Mouse (Mus musculus): ENCODE measurements around the gene Hddc3. TPM values are rescaled to one million over a fixed set of nuclear protein-coding genes. Genes with fewer than 3 reads are reported as not detected.

The Hddc3 gene
- polyA plus RNA-seq, 1 experiment, result 57.7 TPM

GRCm38 (mm10) chr7:80339371-80339770 is 3.5 kb upstream of the Hddc3 start:
- no peaks in the 10 kb centered on the region for H3K27me3 ChIP-seq (ENCODE audit: control insufficient read depth, insufficient read depth, low read length)
- peak overlapping the region; percentile 72 for H3K4me3 ChIP-seq (replicated peaks; ENCODE audit: insufficient read depth, low read depth, low read length)
- no peak for TF ChIP-seq POLR2A (IDR thresholded peaks at IDR 0.05; ENCODE audit: borderline replicate concordance, insufficient read depth, low read length)
- TF ChIP-seq CTCF (IDR thresholded peaks at IDR 0.05; ENCODE audit: borderline replicate concordance, insufficient read depth, low read depth, low read length), result no peak
- peak overlapping the region; percentile 74 for H3K27ac ChIP-seq (ENCODE audit: insufficient read depth, low read length)
- H3K4me1 ChIP-seq (ENCODE audit: control insufficient read depth, insufficient read depth, low read length), result peaks cover 28% of the 10 kb centered on the region
- peak; percentile 58 to 72 for DNase-seq
- WGBS, result 3% methylated on average over 17 of the region's 17 CpGs

- DNase-seq, result peak; percentile 99
- Histone ChIP-seq H3K4me1 (ENCODE audit: control insufficient read depth, insufficient read depth, low read length) (peaks cover 25% of the 10 kb centered on the region), H3K4me3 (replicated peaks; ENCODE audit: insufficient read depth, low read depth, low read length) (peak overlapping the region; percentile 82), H3K27me3 (ENCODE audit: control insufficient read depth, insufficient read depth, low read length) (no peaks in the 10 kb centered on the region), H3K27ac (ENCODE audit: insufficient read depth, low read length) (peak overlapping the region; percentile 74)
- TF ChIP-seq CTCF (IDR thresholded peaks at IDR 0.05; ENCODE audit: borderline replicate concordance, insufficient read depth, low read depth, low read length), result peak; percentile 62
- TF ChIP-seq POLR2A (IDR thresholded peaks at IDR 0.05; ENCODE audit: borderline replicate concordance, insufficient read depth, low read length), result peak; percentile 91
- WGBS, result under 1% methylated on average over 45 of the region's 45 CpGs
Observed at GRCm38 (mm10) chr7:80339793-80340628, 2.9 kb upstream of the Hddc3 start.

GRCm38 (mm10) chr7:80340793-80341192 is 2.1 kb upstream of the Hddc3 start, which contains the start of gene Unc45a:
TSS of gene Unc45a (minus strand) at chr7:80341005.
- H3K27me3 ChIP-seq (ENCODE audit: control insufficient read depth, insufficient read depth, low read length), result no peaks in the 10 kb centered on the region
- peak within 1 kb of the TSS; percentile 82 for H3K4me3 ChIP-seq (replicated peaks; ENCODE audit: insufficient read depth, low read depth, low read length)
- WGBS, result 3% methylated on average over 11 of the region's 11 CpGs
- TF ChIP-seq POLR2A (IDR thresholded peaks at IDR 0.05; ENCODE audit: borderline replicate concordance, insufficient read depth, low read length) (no peak), CTCF (IDR thresholded peaks at IDR 0.05; ENCODE audit: borderline replicate concordance, insufficient read depth, low read depth, low read length) (peak; percentile 56)
- peak within 1 kb of the TSS; percentile 74 for H3K27ac ChIP-seq (ENCODE audit: insufficient read depth, low read length)
- H3K4me1 ChIP-seq (ENCODE audit: control insufficient read depth, insufficient read depth, low read length), result peaks cover 21% of the 10 kb centered on the region
- peak; percentile 73 to 77 for DNase-seq

- WGBS, result 67% methylated on average over 7 of the region's 7 CpGs
- no peak for DNase-seq
- TF ChIP-seq CTCF (IDR thresholded peaks at IDR 0.05; ENCODE audit: borderline replicate concordance, insufficient read depth, low read depth, low read length) (no peak), POLR2A (IDR thresholded peaks at IDR 0.05; ENCODE audit: borderline replicate concordance, insufficient read depth, low read length) (no peak)
- Histone ChIP-seq H3K27me3 (ENCODE audit: control insufficient read depth, insufficient read depth, low read length) (no peaks in the 10 kb centered on the region), H3K27ac (ENCODE audit: insufficient read depth, low read length) (no peak overlapping the region), H3K4me3 (replicated peaks; ENCODE audit: insufficient read depth, low read depth, low read length) (no peak overlapping the region), H3K4me1 (ENCODE audit: control insufficient read depth, insufficient read depth, low read length) (peaks cover 13% of the 10 kb centered on the region)
Observed at GRCm38 (mm10) chr7:80341793-80342192, 1.1 kb upstream of the Hddc3 start.

- Histone ChIP-seq H3K4me3 (replicated peaks; ENCODE audit: insufficient read depth, low read depth, low read length) (peak overlapping the region; percentile 68), H3K27ac (ENCODE audit: insufficient read depth, low read length) (peak overlapping the region; percentile 78), H3K27me3 (ENCODE audit: control insufficient read depth, insufficient read depth, low read length) (no peaks in the 10 kb centered on the region), H3K4me1 (ENCODE audit: control insufficient read depth, insufficient read depth, low read length) (peaks cover 9% of the 10 kb centered on the region)
- TF ChIP-seq CTCF (IDR thresholded peaks at IDR 0.05; ENCODE audit: borderline replicate concordance, insufficient read depth, low read depth, low read length), result no peak
- TF ChIP-seq POLR2A (IDR thresholded peaks at IDR 0.05; ENCODE audit: borderline replicate concordance, insufficient read depth, low read length), result no peak
- DNase-seq, result no peak
- 26% methylated on average over 19 of the region's 19 CpGs for WGBS
Observed at GRCm38 (mm10) chr7:80343270-80344018, 540 bp downstream of the Hddc3 start.

GRCm38 (mm10) chr7:80346173-80346572 is 3.3 kb downstream of the Hddc3 start:
- H3K27me3 ChIP-seq (ENCODE audit: control insufficient read depth, insufficient read depth, low read length), result no peaks in the 10 kb centered on the region
- TF ChIP-seq CTCF (IDR thresholded peaks at IDR 0.05; ENCODE audit: borderline replicate concordance, insufficient read depth, low read depth, low read length), result no peak
- TF ChIP-seq POLR2A (IDR thresholded peaks at IDR 0.05; ENCODE audit: borderline replicate concordance, insufficient read depth, low read length), result no peak
- 84% methylated on average over 9 of the region's 9 CpGs for WGBS
- no peak overlapping the region for H3K4me3 ChIP-seq (replicated peaks; ENCODE audit: insufficient read depth, low read depth, low read length)
- peaks cover 9% of the 10 kb centered on the region for H3K4me1 ChIP-seq (ENCODE audit: control insufficient read depth, insufficient read depth, low read length)
- DNase-seq, result no peak
- H3K27ac ChIP-seq (ENCODE audit: insufficient read depth, low read length), result no peak overlapping the region

GRCm38 (mm10) chr7:80346830-80347229 is 3.9 kb downstream of the Hddc3 start:
- WGBS, result 30% methylated on average over 5 of the region's 5 CpGs
- TF ChIP-seq CTCF (IDR thresholded peaks at IDR 0.05; ENCODE audit: borderline replicate concordance, insufficient read depth, low read depth, low read length) (no peak), POLR2A (IDR thresholded peaks at IDR 0.05; ENCODE audit: borderline replicate concordance, insufficient read depth, low read length) (no peak)
- Histone ChIP-seq H3K4me3 (replicated peaks; ENCODE audit: insufficient read depth, low read depth, low read length) (no peak overlapping the region), H3K27me3 (ENCODE audit: control insufficient read depth, insufficient read depth, low read length) (no peaks in the 10 kb centered on the region), H3K4me1 (ENCODE audit: control insufficient read depth, insufficient read depth, low read length) (peaks cover 9% of the 10 kb centered on the region), H3K27ac (ENCODE audit: insufficient read depth, low read length) (no peak overlapping the region)
- DNase-seq, result no peak
